Mouse (Mus musculus) kidney, embryonic 15.5 days (tissue): ENCODE results near the gene Insc. TPM values are rescaled to one million over a fixed set of nuclear protein-coding genes. Genes with fewer than 3 reads are reported as not detected.
A peak's percentile ranks its signal among the peaks of the same experiment; 100 is the strongest.

Experiments
- ATAC-seq: fragments of 200-750 bp; cut with Nextera tagmentation; replicated peaks from 2 replicates; pipeline ENCODE4 v1.8.0; 2017; ENCODE audit warnings: moderate TSS enrichment; ENCODE audit not compliant: low FRiP score
- H3K27ac ChIP-seq: fragments of 300-500 bp; sonication (generic); 2 replicates; pipeline ENCODE4 v1.5.1; 2015; ENCODE audit warnings: mild to moderate bottlenecking, inconsistent platforms
- H3K27me3 ChIP-seq: fragments of 300-500 bp; sonication (generic); 2 replicates; pipeline ENCODE4 v1.6.1; 2015; ENCODE audit warnings: inconsistent platforms
- H3K36me3 ChIP-seq: fragments of 300-500 bp; sonication (generic); 2 replicates; pipeline ENCODE4 v1.6.1; 2015; ENCODE audit warnings: inconsistent platforms
- H3K4me1 ChIP-seq: fragments of 300-500 bp; sonication (generic); 2 replicates; pipeline ENCODE4 v1.6.1; 2015; ENCODE audit warnings: inconsistent platforms
- H3K4me2 ChIP-seq: fragments of 300-500 bp; sonication (generic); 2 replicates; pipeline ENCODE4 v1.6.1; 2015; ENCODE audit warnings: moderate library complexity, mild to moderate bottlenecking, inconsistent platforms
- H3K4me3 ChIP-seq: fragments of 300-500 bp; sonication (generic); replicated peaks from 2 replicates; pipeline ENCODE4 v1.5.1; 2015; ENCODE audit warnings: mild to moderate bottlenecking, inconsistent platforms
- H3K9ac ChIP-seq: fragments of 300-500 bp; sonication (generic); 2 replicates; pipeline ENCODE4 v1.6.1; 2015; ENCODE audit warnings: mild to moderate bottlenecking, inconsistent platforms
- H3K9me3 ChIP-seq: fragments of 300-500 bp; sonication (generic); replicated peaks from 2 replicates; pipeline ENCODE4 v1.6.1; 2016; ENCODE audit warnings: inconsistent platforms
- WGBS: fragments of 180-500 bp; shearing (Covaris S2); methylation state at CpG from one replicate; pipeline ENCODE4 v1.1.7; 2015; ENCODE audit warnings: mixed read lengths; 5-methylcytosine and 5-hydroxymethylcytosine counted together
- polyA plus RNA-seq: library from polyadenylated mRNA; unstranded; fragments of >200 nt; fragmentation: Nextera tagmentation; extraction: Ambion mirVana; gene quantifications from 2 replicates; pipeline ENCODE4 v1.2.1, GENCODE M21; 2015

Insc gene
- polyA plus RNA-seq, 1 experiment from 2014 or later, result 3.7 TPM

GRCm38 (mm10) chr7:114840029-114840745 lies 96.7 kb downstream of the Insc start:
- Histone ChIP-seq H3K9ac (no peak overlapping the region), H3K4me2 (no peak overlapping the region), H3K27ac (no peak overlapping the region), H3K36me3 (no peaks in the 10 kb centered on the region), H3K27me3 (no peaks in the 10 kb centered on the region), H3K4me3 (no peak overlapping the region), H3K4me1 (0 out of 2 replicates have a peak, but pooled peaks cover 3% of the 10 kb centered on the region), H3K9me3 (no peaks in the 10 kb centered on the region)
- 51% methylated on average over 5 of the region's 5 CpGs for WGBS
- no peak for ATAC-seq

- H3K4me3 ChIP-seq, result no peak overlapping the region
- no peak overlapping the region for H3K4me2 ChIP-seq
- H3K9ac ChIP-seq, result no peak overlapping the region
- no peaks in the 10 kb centered on the region for H3K9me3 ChIP-seq
- 32% methylated on average over 3 of the region's 3 CpGs for WGBS
- no peaks in the 10 kb centered on the region for H3K27me3 ChIP-seq
- H3K4me1 ChIP-seq, result 0 out of 2 replicates have a peak, but pooled peaks cover 3% of the 10 kb centered on the region
- ATAC-seq, result no peak
- no peak overlapping the region for H3K27ac ChIP-seq
- no peaks in the 10 kb centered on the region for H3K36me3 ChIP-seq
Observed at GRCm38 (mm10) chr7:114842644-114843211, 99.2 kb downstream of the Insc start.

DNA sequence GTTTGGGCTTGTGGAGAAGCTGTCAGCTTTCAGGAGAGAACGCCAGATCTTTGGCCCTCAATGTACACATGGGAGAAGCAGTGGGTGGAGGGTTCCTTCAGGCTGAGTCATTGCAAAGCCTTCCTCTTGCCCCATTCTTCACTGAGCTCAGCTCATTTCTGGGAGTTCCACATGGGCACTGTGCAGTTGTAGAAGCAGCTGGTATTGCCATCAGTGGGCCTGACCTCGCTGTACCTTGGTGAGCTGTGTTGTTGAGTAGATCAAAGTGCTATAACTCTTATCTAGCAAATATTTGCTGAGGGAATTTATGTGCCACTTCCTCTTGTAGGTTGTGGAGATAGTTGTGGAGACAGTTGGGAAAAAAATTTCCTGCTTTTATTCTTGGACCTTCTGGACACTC lies 103.7 kb downstream of the Insc start:
- Histone ChIP-seq H3K9me3 (no peaks in the 10 kb centered on the region), H3K4me2 (no peak overlapping the region), H3K4me1 (no peaks in the 10 kb centered on the region), H3K4me3 (no peak overlapping the region), H3K9ac (no peak overlapping the region), H3K27ac (no peak overlapping the region), H3K27me3 (no peaks in the 10 kb centered on the region), H3K36me3 (no peaks in the 10 kb centered on the region)
- ATAC-seq, result no peak
- WGBS, result 74% methylated on average over 2 of the region's 2 CpGs

DNA sequence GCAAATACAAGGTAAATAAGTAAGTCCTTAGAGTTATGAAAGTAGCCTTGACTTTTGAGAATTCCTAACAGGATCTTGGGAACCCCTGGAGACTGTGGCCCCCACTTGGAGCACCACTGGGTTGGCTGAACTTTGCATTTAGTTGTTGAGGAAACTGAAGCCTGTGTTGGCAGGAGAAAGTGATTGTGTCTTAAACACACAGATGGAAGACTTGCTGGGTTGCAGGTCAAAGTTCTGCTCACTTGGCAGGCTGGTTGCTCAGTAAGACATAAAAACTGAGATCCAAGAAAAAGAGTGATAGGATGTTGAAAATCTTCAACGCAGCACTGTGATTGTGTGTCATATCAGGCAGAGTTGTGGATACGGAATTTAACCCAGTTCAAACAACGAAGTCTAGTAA lies 108.9 kb downstream of the Insc start:
- WGBS, result 81% methylated on average over 3 of the region's 3 CpGs
- no peaks in the 10 kb centered on the region for H3K27me3 ChIP-seq

GRCm38 (mm10) chr7:114854169-114854568 lies 110.7 kb downstream of the Insc start:
- ATAC-seq, result no peak
- no peak overlapping the region for H3K4me2 ChIP-seq

More for the DNA sequence above, 108.9 kb downstream of the Insc start:
- Histone ChIP-seq H3K36me3 (no peaks in the 10 kb centered on the region), H3K9me3 (no peaks in the 10 kb centered on the region), H3K9ac (no peak overlapping the region), H3K4me1 (no peaks in the 10 kb centered on the region), H3K4me2 (no peak overlapping the region), H3K4me3 (no peak overlapping the region), H3K27ac (no peak overlapping the region)
- no peak for ATAC-seq

GRCm38 (mm10) chr7:114860858-114861523 lies 117.5 kb downstream of the Insc start:
- 77% methylated on average over 3 of the region's 3 CpGs for whole genome bisulfite sequencing
- Histone ChIP-seq H3K9ac (no peak overlapping the region), H3K27ac (no peak overlapping the region), H3K4me1 (no peaks in the 10 kb centered on the region), H3K4me2 (no peak overlapping the region), H3K36me3 (no peaks in the 10 kb centered on the region), H3K27me3 (no peaks in the 10 kb centered on the region), H3K4me3 (no peak overlapping the region), H3K9me3 (no peaks in the 10 kb centered on the region)
- ATAC-seq, result no peak

More at GRCm38 (mm10) chr7:114854169-114854568, 110.7 kb downstream of the Insc start:
- no peak overlapping the region for H3K9ac ChIP-seq
- H3K4me3 ChIP-seq, result no peak overlapping the region
- H3K4me1 ChIP-seq, result no peaks in the 10 kb centered on the region
- H3K9me3 ChIP-seq, result no peaks in the 10 kb centered on the region
- no peaks in the 10 kb centered on the region for H3K27me3 ChIP-seq
- WGBS, result 67% methylated on average over 2 of the region's 2 CpGs
- H3K36me3 ChIP-seq, result no peaks in the 10 kb centered on the region
- no peak overlapping the region for H3K27ac ChIP-seq

DNA sequence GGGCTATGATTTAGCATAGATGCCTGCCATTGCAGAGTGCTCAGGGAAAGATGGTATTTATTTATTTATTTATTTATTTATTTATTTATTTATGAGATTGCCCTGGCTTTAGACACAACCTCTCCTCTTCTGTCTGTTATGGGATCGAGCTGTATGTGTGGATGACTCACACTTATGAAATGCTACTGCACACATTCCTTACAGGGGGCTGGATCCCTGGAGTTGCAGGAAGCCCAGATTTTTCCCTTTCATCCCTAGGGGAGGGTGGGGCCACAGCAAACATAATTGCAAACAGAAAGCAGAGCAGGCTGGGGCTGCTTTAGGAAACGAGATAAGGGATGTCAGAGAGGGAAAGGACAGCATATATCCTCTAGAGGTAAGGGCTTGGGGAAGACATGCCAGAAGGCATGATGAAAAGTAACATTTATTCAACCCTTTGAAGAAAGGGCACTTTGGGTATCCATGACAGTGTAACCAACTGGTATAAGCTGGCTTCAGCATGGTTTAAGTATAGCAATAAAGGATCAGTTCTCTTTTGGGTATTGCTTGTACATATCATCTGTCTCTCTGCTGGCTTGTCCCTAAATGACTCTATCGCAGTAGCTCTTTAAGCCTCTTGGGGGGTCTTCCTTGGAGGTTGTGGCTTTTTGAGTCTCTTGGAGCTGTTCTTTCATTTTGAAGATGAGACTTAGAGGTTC lies 130.0 kb downstream of the Insc start:
- Histone ChIP-seq H3K4me3 (no peak overlapping the region), H3K27me3 (no peaks in the 10 kb centered on the region), H3K4me2 (no peak overlapping the region), H3K9me3 (no peaks in the 10 kb centered on the region), H3K9ac (no peak overlapping the region), H3K27ac (no peak overlapping the region), H3K36me3 (no peaks in the 10 kb centered on the region), H3K4me1 (no peaks in the 10 kb centered on the region)
- WGBS, result 59% methylated on average over 3 of the region's 3 CpGs
- ATAC-seq, result no peak

DNA sequence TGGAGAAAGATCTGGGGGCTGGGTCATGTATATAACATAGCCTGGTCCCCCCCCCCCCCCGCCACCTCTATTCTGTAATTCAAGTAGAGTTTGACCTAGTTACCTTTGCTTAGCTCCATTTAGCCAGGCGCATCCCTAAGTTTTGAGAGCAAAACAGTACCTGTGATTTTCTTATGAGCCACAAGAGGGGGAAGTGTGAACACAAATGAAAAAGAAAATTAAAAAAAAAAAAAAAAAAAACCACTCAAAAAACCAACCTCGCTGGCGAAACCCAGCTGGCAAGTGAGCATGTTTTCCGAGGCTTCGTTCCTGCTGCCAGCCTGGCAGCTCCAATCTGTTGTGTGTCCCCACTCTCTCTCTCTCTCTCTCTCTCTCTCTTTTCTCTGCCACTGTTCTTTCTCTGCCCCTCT lies 130.5 kb downstream of the Insc start:
- H3K4me1 ChIP-seq, result no peaks in the 10 kb centered on the region
- H3K4me3 ChIP-seq, result no peak overlapping the region
- ATAC-seq, result no peak
- WGBS, result 20% methylated on average over 6 of the region's 6 CpGs
- H3K27ac ChIP-seq, result no peak overlapping the region
- H3K27me3 ChIP-seq, result no peaks in the 10 kb centered on the region
- H3K36me3 ChIP-seq, result no peaks in the 10 kb centered on the region
- peak overlapping the region; percentile 44 for H3K4me2 ChIP-seq
- no peaks in the 10 kb centered on the region for H3K9me3 ChIP-seq
- H3K9ac ChIP-seq, result no peak overlapping the region

- Histone ChIP-seq H3K27me3 (no peaks in the 10 kb centered on the region), H3K27ac (no peak overlapping the region), H3K9ac (no peak overlapping the region), H3K4me1 (no peaks in the 10 kb centered on the region), H3K9me3 (no peaks in the 10 kb centered on the region), H3K4me2 (no peak overlapping the region), H3K36me3 (no peaks in the 10 kb centered on the region), H3K4me3 (no peak overlapping the region)
- no peak for ATAC-seq
- WGBS, result 88% methylated on average over 2 of the region's 2 CpGs
Observed at GRCm38 (mm10) chr7:114874579-114874978, 131.1 kb downstream of the Insc start.

- whole genome bisulfite sequencing, result 93% methylated on average over 2 of the region's 2 CpGs
- Histone ChIP-seq H3K4me2 (no peak overlapping the region), H3K36me3 (no peaks in the 10 kb centered on the region), H3K9me3 (no peaks in the 10 kb centered on the region), H3K27me3 (no peaks in the 10 kb centered on the region), H3K4me3 (no peak overlapping the region), H3K27ac (no peak overlapping the region), H3K4me1 (no peaks in the 10 kb centered on the region), H3K9ac (no peak overlapping the region)
- no peak for ATAC-seq
Observed at GRCm38 (mm10) chr7:114883602-114884001, 140.1 kb downstream of the Insc start.

DNA sequence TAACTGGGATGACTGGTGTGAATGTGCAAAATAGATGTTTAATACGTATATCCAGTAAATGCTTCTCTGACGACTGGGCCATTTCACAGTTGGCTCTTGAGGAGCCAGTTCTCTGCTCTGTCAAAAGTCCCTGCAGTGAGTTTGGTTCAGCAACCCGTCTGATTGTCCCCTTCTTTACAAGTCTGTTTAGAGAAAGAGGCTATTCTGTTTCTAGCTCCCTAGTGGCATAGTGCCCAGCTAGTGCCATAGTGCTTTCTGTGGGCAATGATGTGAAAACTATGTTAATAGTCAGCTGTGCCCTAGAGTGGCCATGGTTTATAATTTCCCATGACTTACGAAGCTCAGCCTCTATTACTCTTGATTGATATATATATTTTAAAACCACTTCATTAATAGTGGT lies 143.4 kb downstream of the Insc start:
- ATAC-seq, result no peak
- WGBS, result 75% methylated on average over 4 of the region's 4 CpGs
- no peak overlapping the region for H3K9ac ChIP-seq

GRCm38 (mm10) chr7:114890215-114890614 lies 146.7 kb downstream of the Insc start:
- Histone ChIP-seq H3K4me3 (no peak overlapping the region), H3K4me2 (no peak overlapping the region), H3K27me3 (no peaks in the 10 kb centered on the region), H3K4me1 (no peaks in the 10 kb centered on the region), H3K9ac (no peak overlapping the region), H3K36me3 (no peaks in the 10 kb centered on the region), H3K27ac (no peak overlapping the region), H3K9me3 (no peaks in the 10 kb centered on the region)
- no peak for ATAC-seq
- 94% methylated on average over 4 of the region's 4 CpGs for WGBS

More for the DNA sequence above, 143.4 kb downstream of the Insc start:
- Histone ChIP-seq H3K4me1 (no peaks in the 10 kb centered on the region), H3K36me3 (no peaks in the 10 kb centered on the region), H3K27me3 (no peaks in the 10 kb centered on the region), H3K4me2 (no peak overlapping the region), H3K27ac (no peak overlapping the region), H3K4me3 (no peak overlapping the region), H3K9me3 (no peaks in the 10 kb centered on the region)
